Mouse (Mus musculus): ENCODE data around the gene Gm7544.

Gm7544 gene

DNA sequence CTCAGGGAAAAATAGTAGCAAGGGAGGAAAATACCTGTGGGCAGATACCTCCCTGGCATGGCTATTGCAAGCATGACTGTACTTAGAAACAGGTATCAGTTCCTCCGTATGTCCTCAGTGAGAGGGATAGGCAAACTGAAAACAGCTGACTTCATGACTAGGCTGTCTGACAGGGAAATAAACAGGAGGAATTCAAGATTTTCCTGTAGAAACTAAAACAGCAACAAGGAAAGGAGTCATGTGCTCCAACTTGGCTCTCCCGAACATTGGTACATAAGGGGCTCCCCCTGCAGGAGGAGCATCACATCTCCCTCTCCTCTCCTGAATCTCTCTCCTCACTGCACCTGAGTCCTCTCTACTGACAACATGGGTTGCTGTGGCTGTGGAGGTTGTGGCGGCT, 42.8 kb downstream of the Gm7544 start, which contains the start of gene A030005L19Rik:
Gene A030005L19Rik, plus strand, starts transcription at position 301 of the 400 bp plus-strand sequence.
- no peak for DNase-seq

DNA sequence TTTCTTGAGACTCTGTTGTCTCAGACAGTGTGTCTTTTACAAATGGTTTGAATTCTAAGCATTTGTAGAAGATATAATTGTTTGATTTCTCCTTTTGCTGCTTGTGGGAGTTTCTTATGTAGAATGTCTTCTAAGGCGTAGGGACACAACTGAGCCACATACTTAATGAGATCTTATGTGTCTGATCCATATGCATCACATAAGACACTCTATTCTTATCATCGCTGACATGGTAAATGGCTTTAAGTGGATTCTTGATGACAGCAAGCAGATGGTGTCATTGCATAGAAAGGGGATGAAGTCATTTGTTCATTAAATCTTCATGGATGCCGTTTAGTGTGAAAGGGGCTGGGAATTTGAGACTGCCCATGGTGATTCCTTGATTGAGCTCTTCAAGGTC, 49.9 kb downstream of the Gm7544 start:
- no peak for DNase-seq
